Mouse (Mus musculus): ENCODE measurements around the gene Dnajb1. TPM values are rescaled to one million over a fixed set of nuclear protein-coding genes. Genes with fewer than 3 reads are reported as not detected.

Gene Dnajb1
- 10 to 100 TPM; 55.9 to 68.5 TPM for total RNA-seq (2023)

DNA sequence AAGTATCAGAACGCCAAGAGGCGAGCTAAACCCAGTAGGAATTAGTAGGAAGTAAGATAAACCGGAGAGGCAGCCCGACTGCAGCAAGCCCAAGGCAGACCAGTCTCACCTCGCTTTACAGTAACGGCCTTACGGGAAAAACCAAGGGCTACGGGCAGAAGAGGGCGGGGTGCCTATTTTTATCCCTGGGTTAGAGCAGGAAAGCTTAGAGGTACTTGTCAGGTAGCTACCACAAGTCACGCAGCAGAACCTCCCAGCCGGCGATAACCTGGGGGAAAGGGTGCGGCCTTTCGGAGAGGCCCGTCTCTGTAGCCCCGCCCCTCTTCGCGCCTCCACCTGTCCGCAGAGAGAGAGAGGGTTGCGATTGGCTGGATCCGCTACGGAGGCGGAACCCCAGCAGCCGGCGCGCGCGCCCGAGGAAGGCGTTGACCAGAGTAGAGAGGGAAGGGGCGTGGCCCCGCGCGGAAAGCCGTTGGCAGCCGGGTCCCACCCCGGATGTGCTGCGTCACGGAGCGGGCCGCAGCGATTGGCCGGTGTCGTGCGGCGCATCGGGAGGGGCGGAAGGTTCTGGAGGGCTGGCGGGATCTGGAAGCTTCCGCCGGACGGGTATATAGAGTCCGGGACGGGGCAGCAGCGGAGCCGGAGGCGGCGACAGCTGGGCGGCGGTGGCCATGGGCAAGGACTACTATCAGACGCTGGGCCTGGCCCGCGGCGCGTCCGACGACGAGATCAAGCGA, at the start of gene Dnajb1, which contains the start of gene Tecr:
TSS of gene Dnajb1 (plus strand) at position 533 of the 737 bp plus-strand sequence.
TSS of gene Tecr (minus strand) at position 311 of the 737 bp plus-strand sequence.

DNA sequence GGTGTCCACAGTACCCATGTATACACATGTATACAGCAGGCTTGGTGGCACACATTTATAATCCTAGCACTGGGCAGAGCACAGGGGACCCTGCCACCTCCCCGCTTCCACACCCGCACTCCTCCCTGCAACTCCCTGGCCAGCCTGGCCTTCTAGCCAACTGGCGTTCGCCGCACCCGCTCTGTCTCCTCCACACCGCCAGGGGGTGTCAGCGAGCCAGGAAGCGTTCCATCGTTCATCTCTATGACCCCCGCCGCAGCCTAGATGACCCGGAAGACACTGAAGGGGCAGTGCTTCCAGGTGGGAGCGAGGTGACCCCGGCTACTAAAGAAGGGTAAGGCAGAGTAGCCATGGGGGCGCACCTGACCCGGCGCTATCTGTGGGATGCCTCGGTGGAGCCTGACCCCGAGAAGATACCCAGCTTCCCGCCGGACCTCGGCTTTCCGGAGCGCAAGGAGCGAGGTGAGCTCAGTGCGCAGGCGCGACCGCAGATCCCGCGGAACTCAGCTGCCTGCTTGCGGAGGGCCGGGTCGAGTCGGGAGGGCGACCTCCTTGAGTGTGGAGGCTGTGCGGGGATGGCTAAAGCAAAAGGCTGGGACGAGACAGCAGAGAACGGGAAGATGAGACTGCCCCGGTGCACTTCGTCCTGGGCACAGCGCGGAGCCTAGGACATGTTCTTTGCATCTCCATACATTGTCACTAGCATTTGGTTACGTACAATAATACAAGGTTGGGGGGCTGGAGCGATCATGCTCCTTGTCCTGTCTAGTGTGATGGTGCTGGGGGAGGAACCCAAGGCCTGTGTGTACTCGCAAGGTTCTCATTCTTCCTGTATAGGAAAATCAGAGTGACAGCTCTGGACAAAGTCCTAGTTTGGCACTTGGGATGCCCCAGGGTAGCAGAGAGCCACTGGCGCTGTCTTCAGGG, 41.3 kb upstream of the Dnajb1 start, which contains the start of gene Ndufb7:
TSS of gene Ndufb7 (plus strand) at position 203 of the 927 bp plus-strand sequence.

DNA sequence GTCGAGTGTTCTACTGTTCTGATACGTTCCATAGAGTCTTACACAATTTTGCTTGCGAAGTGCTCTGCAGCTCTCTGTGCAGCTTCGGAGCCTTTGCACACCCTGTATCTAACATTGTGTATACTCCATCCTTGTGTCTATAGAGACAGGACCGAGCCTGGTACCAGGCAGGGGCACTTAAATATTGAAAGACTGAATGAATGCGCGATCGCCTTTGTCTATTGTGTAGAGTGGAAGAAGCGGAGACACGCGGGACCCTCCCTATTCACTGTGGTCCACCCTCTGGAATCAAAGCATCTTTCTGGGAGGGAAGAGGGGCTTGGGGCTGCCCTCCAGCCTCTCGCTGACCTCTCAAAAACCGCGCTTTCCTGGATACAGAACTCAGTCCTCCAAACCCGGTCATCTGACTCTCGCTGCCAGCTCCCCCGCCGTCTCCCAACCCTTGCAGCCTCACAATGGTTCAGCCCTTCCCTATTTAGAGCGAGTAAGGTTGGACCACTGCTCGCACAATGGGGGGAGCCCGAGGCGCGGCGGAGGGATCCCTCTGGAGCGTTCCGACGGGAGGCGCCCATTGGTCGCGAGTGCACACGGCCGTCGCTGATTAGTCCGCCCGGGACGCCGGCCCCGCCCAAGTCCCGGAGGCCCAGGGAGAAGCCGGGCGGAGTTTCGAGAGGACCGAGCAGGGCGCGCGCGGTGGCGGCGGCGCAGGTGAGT, 44.2 kb downstream of the Dnajb1 start, which contains the start of gene Gipc1:
TSS of gene Gipc1 (plus strand) at position 648 of the 714 bp plus-strand sequence.

Other genes starting within 250 kb of the Dnajb1 start
- gene Clgn, start 218.3 kb upstream of the Dnajb1 start, total RNA-seq (2023): under 1 TPM in 1 of 2 experiments, not detected in 1; 0.11 TPM
- gene Scoc, start 149.8 kb upstream of the Dnajb1 start, total RNA-seq (2023): 10 to 100 TPM; 11.6 to 20.2 TPM
- gene Olfr370, start 72.4 kb upstream of the Dnajb1 start, total RNA-seq (2023): not detected
- gene Ndufb7, start 41.5 kb upstream of the Dnajb1 start, total RNA-seq (2023): 100 to 1,000 TPM; 132 to 133 TPM
- gene Tecr, start 222 bp upstream of the Dnajb1 start, total RNA-seq (2023): 100 to 1,000 TPM; 368 to 417 TPM
- 10 to 100 TPM; 24.7 to 30.3 TPM for gene Gipc1, start 44.5 kb downstream of the Dnajb1 start, total RNA-seq (2023)
- gene Ptger1, start 58.5 kb downstream of the Dnajb1 start, total RNA-seq (2023): under 1 TPM; 0.20 to 0.29 TPM
- gene Pkn1, start 91.0 kb downstream of the Dnajb1 start, total RNA-seq (2023): 100 to 1,000 TPM; 270 to 275 TPM
- gene Ddx39, start 107.0 kb downstream of the Dnajb1 start, total RNA-seq (2023): 10 to 100 TPM; 47.6 to 48.4 TPM
- 100 to 1,000 TPM; 678 to 747 TPM for gene Adgre5, start 133.1 kb downstream of the Dnajb1 start, total RNA-seq (2023)

Data from neutrophil, adult 59 days (primary cell).